18 mouse cellular contexts compared by ENCODE assay signal in the genomic region with DNA sequence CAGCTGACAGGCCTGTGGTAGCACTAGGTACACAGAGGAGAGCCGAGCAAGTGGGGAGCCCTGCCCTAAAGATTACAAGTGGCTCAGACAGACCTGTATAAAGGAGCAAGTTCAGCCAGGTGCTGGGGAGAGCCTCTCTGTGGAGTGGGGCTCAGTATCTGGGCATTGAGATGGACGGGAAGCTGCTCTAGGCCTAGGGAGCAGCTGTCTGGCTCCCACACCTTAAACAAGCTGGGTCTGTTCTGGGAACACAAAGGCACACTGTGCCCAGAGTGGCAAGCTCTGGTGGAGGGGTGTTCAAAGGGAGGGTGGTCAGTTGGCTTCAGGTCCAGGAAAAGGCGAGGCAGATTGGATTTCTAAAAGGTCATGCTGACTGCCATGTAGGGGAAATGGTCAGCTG. TPM values are rescaled to one million over a fixed set of nuclear protein-coding genes. Genes with fewer than 3 reads are reported as not detected.
A peak's percentile ranks its signal among the peaks of the same experiment; 100 is the strongest.
DNase-seq lines count a peak whose midpoint lies in the region; ATAC-seq and TF ChIP-seq lines count a peak whose summit lies in the region.
"Had no signal": no experiment of that assay in that cellular context is flagged by ENCODE, and none has a peak within 500 bp of the region (broad histone marks: within the 10 kb centered on the region; RNA-seq: fewer than 3 reads in every experiment).

No protein-coding gene starts in this region.

- H3K4me2 ChIP-seq in forebrain, postnatal 0 days (ENCODE audit: low read depth): no peak overlapping the region
- no peak overlapping the region for H3K4me2 ChIP-seq in forebrain, embryonic 13.5 days
- no peak overlapping the region for H3K4me2 ChIP-seq in limb, embryonic 12.5 days
- H3K4me2 ChIP-seq in heart, embryonic 12.5 days: no peak overlapping the region
- H3K4me2 ChIP-seq: embryonic facial prominence, embryonic 13.5 days; hindbrain, embryonic 15.5 days; liver, embryonic 13.5 days had no signal

- H3K9me3 ChIP-seq in forebrain, postnatal 0 days (ENCODE audit: low read length): no peaks in the 10 kb centered on the region
- no peaks in the 10 kb centered on the region for H3K9me3 ChIP-seq in forebrain, embryonic 13.5 days (replicated peaks)
- H3K9me3 ChIP-seq in limb, embryonic 12.5 days: no peaks in the 10 kb centered on the region
- no peaks in the 10 kb centered on the region for H3K9me3 ChIP-seq in heart, embryonic 12.5 days (replicated peaks)
- H3K9me3 ChIP-seq: embryonic facial prominence, embryonic 13.5 days; hindbrain, embryonic 15.5 days; liver, embryonic 13.5 days had no signal

- WGBS in forebrain, postnatal 0 days: 58% methylated on average over 3 of the region's 3 CpGs
- 72% methylated on average over 3 of the region's 3 CpGs for WGBS in forebrain, embryonic 13.5 days
- WGBS in limb, embryonic 12.5 days: 55% methylated on average over 3 of the region's 3 CpGs
- WGBS in heart, embryonic 12.5 days: 54% methylated on average over 3 of the region's 3 CpGs

- no peaks in the 10 kb centered on the region for H3K36me3 ChIP-seq in forebrain, postnatal 0 days (ENCODE audit: insufficient read depth)
- H3K36me3 ChIP-seq in forebrain, embryonic 13.5 days (ENCODE audit: poor library complexity, severe bottlenecking): no peaks in the 10 kb centered on the region
- no peaks in the 10 kb centered on the region for H3K36me3 ChIP-seq in limb, embryonic 12.5 days
- no peaks in the 10 kb centered on the region for H3K36me3 ChIP-seq in heart, embryonic 12.5 days
- H3K36me3 ChIP-seq: embryonic facial prominence, embryonic 13.5 days; hindbrain, embryonic 15.5 days; liver, embryonic 13.5 days had no signal

- no peak for TF ChIP-seq CTCF in forebrain, postnatal 0 days (IDR thresholded peaks at IDR 0.05; ENCODE audit: low read depth)
- no peak for TF ChIP-seq CTCF in layer of hippocampus, adult 2 months (conservative IDR thresholded peaks at IDR 0.05)

- peak; percentile 45; the same call in 1 of the 2 replicates for ATAC-seq in forebrain, postnatal 0 days
- ATAC-seq in forebrain, embryonic 13.5 days: no peak
- ATAC-seq in limb, embryonic 12.5 days (ENCODE audit: insufficient number of reproducible peaks, insufficient read depth, low FRiP score, low TSS enrichment, low read depth): peak; percentile 58; the same call in 1 of the 2 replicates
- no peak for ATAC-seq in cerebellum, adult (ENCODE audit: insufficient number of reproducible peaks, low FRiP score, low TSS enrichment)
- no peak for ATAC-seq in heart, embryonic 12.5 days (ENCODE audit: insufficient number of reproducible peaks, low FRiP score)

- no peak overlapping the region for H3K27ac ChIP-seq in forebrain, postnatal 0 days (ENCODE audit: low read depth, low read length)
- H3K27ac ChIP-seq in forebrain, embryonic 13.5 days: no peak overlapping the region
- H3K27ac ChIP-seq in layer of hippocampus, adult 2 months: peak overlapping the region; percentile 74
- peak overlapping the region; percentile 31; the same call in 1 of the 2 replicates for H3K27ac ChIP-seq in limb, embryonic 12.5 days
- H3K27ac ChIP-seq in heart, embryonic 12.5 days (ENCODE audit: poor library complexity, severe bottlenecking): no peak overlapping the region
- H3K27ac ChIP-seq: embryonic facial prominence, embryonic 13.5 days; hindbrain, embryonic 15.5 days; liver, embryonic 13.5 days had no signal

- no peak for DNase-seq in forebrain, postnatal 0 days
- no peak for DNase-seq in layer of hippocampus, adult 2 months (ENCODE audit: low spot score in 2 of 2)
- DNase-seq in layer of hippocampus, postnatal 36 days: no peak
- peak; percentile 43 for DNase-seq in Muller cell, postnatal 12 days (ENCODE audit: inconsistent ontology term)
- DNase-seq: adrenal gland, adult 2 months; cerebellum, postnatal 10 days; kidney, postnatal 36 days; liver, embryonic 13.5 days; thymus, adult 2 months had no signal

- no peaks in the 10 kb centered on the region for H3K27me3 ChIP-seq in forebrain, postnatal 0 days (ENCODE audit: insufficient read depth, low read length)
- no peaks in the 10 kb centered on the region for H3K27me3 ChIP-seq in forebrain, embryonic 13.5 days
- peaks cover 6% of the 10 kb centered on the region for H3K27me3 ChIP-seq in limb, embryonic 12.5 days
- no peaks in the 10 kb centered on the region; the same call in 1 of the 2 replicates for H3K27me3 ChIP-seq in heart, embryonic 12.5 days (replicated peaks)
- H3K27me3 ChIP-seq: embryonic facial prominence, embryonic 13.5 days; liver, embryonic 13.5 days had no signal

- no peak overlapping the region for H3K9ac ChIP-seq in forebrain, postnatal 0 days
- H3K9ac ChIP-seq in forebrain, embryonic 13.5 days: no peak overlapping the region
- H3K9ac ChIP-seq in limb, embryonic 12.5 days (replicated peaks): no peak overlapping the region
- H3K9ac ChIP-seq in heart, embryonic 12.5 days: no peak overlapping the region
- H3K9ac ChIP-seq: embryonic facial prominence, embryonic 13.5 days; hindbrain, embryonic 15.5 days; liver, embryonic 13.5 days had no signal

- H3K4me3 ChIP-seq in forebrain, postnatal 0 days (ENCODE audit: low read depth, low read length): no peak overlapping the region
- H3K4me3 ChIP-seq in forebrain, embryonic 13.5 days: no peak overlapping the region
- peak overlapping the region; percentile 38 for H3K4me3 ChIP-seq in layer of hippocampus, adult 2 months
- H3K4me3 ChIP-seq in limb, embryonic 12.5 days (replicated peaks): no peak overlapping the region
- no peak overlapping the region for H3K4me3 ChIP-seq in heart, embryonic 12.5 days
- H3K4me3 ChIP-seq: embryonic facial prominence, embryonic 13.5 days; hindbrain, embryonic 15.5 days; liver, embryonic 13.5 days had no signal

- H3K4me1 ChIP-seq in forebrain, postnatal 0 days (ENCODE audit: insufficient read depth): no peaks in the 10 kb centered on the region
- H3K4me1 ChIP-seq in forebrain, embryonic 13.5 days: peaks cover 22% of the 10 kb centered on the region
- H3K4me1 ChIP-seq in limb, embryonic 12.5 days (replicated peaks): peaks cover 36% of the 10 kb centered on the region
- peaks cover 17% of the 10 kb centered on the region for H3K4me1 ChIP-seq in heart, embryonic 12.5 days (replicated peaks)

RNA-seq across cellular contexts. Expression of a gene that starts 12.8 kb away (rescaled TPM):
- 15.5 and 23.5 TPM in 2 replicates for total RNA-seq in forebrain, postnatal 0 days (2014; rRNA removed)
- polyA plus RNA-seq in forebrain, postnatal 0 days (2015; fragmentation: Nextera tagmentation; extraction: Ambion mirVana): 2.0 and 2.8 TPM in 2 replicates
- polyA plus RNA-seq in forebrain, embryonic 13.5 days (2015; fragmentation: Nextera tagmentation; extraction: Ambion mirVana): 0.26 and 0.30 TPM in 2 replicates
- total RNA-seq in layer of hippocampus, adult 2 months (2021): 100 to 1,000 TPM; 275 to 282 TPM
- 100 to 1,000 TPM; 250 to 311 TPM for total RNA-seq in layer of hippocampus, postnatal 36 days (2021)
- 0.23 and 0.35 TPM in 2 replicates for polyA plus RNA-seq in limb, embryonic 12.5 days (2016; fragmentation: Nextera tagmentation; extraction: Ambion mirVana)
- polyA plus RNA-seq in heart, embryonic 12.5 days (2016; fragmentation: Nextera tagmentation; extraction: Ambion mirVana): 0.11 and 0.24 TPM in 2 replicates
- total RNA-seq: monocyte, adult 5-6 weeks; neutrophil, adult 5-6 weeks had no signal

RNA-seq across cellular contexts. Expression of a gene that starts 45.9 kb away (rescaled TPM):
- 0.14 TPM in 1 of 2 replicates, not detected in the other for total RNA-seq in forebrain, postnatal 0 days (2014; rRNA removed)
- 0.31 and 0.59 TPM in 2 replicates for polyA plus RNA-seq in forebrain, postnatal 0 days (2015; fragmentation: Nextera tagmentation; extraction: Ambion mirVana)
- polyA plus RNA-seq in forebrain, embryonic 13.5 days (2015; fragmentation: Nextera tagmentation; extraction: Ambion mirVana): not detected in 2 replicates
- total RNA-seq in layer of hippocampus, adult 2 months (2021): not detected
- total RNA-seq in layer of hippocampus, postnatal 36 days (2021): not detected
- polyA plus RNA-seq in limb, embryonic 12.5 days (2016; fragmentation: Nextera tagmentation; extraction: Ambion mirVana): not detected in 2 replicates
- polyA plus RNA-seq in heart, embryonic 12.5 days (2016; fragmentation: Nextera tagmentation; extraction: Ambion mirVana): 0.18 and 0.36 TPM in 2 replicates
- total RNA-seq: monocyte, adult 5-6 weeks; neutrophil, adult 5-6 weeks had no signal
- polyA plus RNA-seq: embryonic facial prominence, embryonic 13.5 days; heart, postnatal 0 days had no signal

Comparison
In these comparisons a context has a peak if more than half of its experiments do, and no peak if none do; other contexts are left out.
1. ATAC-seq: peak in forebrain, postnatal 0 days (single experiment) and limb, embryonic 12.5 days (single experiment); none in forebrain, embryonic 13.5 days (single experiment), cerebellum, adult (single experiment) and heart, embryonic 12.5 days (single experiment).
2. H3K27ac ChIP-seq: peak in layer of hippocampus, adult 2 months (single experiment) and limb, embryonic 12.5 days (single experiment); none in forebrain, postnatal 0 days (single experiment), forebrain, embryonic 13.5 days (single experiment) and heart, embryonic 12.5 days (single experiment).